Mouse (Mus musculus) intestine, postnatal 0 days (tissue): ENCODE results near the gene Tbkbp1. TPM values are rescaled to one million over a fixed set of nuclear protein-coding genes. Genes with fewer than 3 reads are reported as not detected.
"Not testable (repeated sequence)": the region's sequence is repeated elsewhere in the genome, so short reads cannot be mapped to it uniquely, and the experiment has no call there.

ENCODE experiments used
- ATAC-seq: fragments of 200-750 bp; cut with Nextera tagmentation; 2 replicates; pipeline ENCODE4 v1.8.0; 2017; ENCODE audit warnings: mild to moderate bottlenecking, moderate TSS enrichment, moderate library complexity
- H3K27ac ChIP-seq: fragments of 300-500 bp; sonication (generic); 2 replicates; pipeline ENCODE4 v1.5.1; 2014; ENCODE audit warnings: mild to moderate bottlenecking, low read depth, low read length, moderate library complexity
- H3K27me3 ChIP-seq: fragments of 300-500 bp; sonication (generic); replicated peaks from 2 replicates; pipeline ENCODE4 v1.6.1; 2014; ENCODE audit warnings: low read length, mixed read lengths; ENCODE audit not compliant: control insufficient read depth, insufficient read depth
- H3K36me3 ChIP-seq: fragments of 300-500 bp; sonication (generic); 2 replicates; pipeline ENCODE4 v1.6.1; 2014; ENCODE audit warnings: mild to moderate bottlenecking, moderate library complexity; ENCODE audit not compliant: control insufficient read depth, insufficient read depth
- H3K4me1 ChIP-seq: fragments of 300-500 bp; sonication (generic); replicated peaks from 2 replicates; pipeline ENCODE4 v1.6.1; 2014; ENCODE audit warnings: antibody characterized with exemption, low read length, mixed read lengths; ENCODE audit not compliant: control insufficient read depth, insufficient read depth
- H3K4me2 ChIP-seq: fragments of 300-500 bp; sonication (generic); replicated peaks from 2 replicates; pipeline ENCODE4 v1.6.1; 2014; ENCODE audit warnings: low read depth, mild to moderate bottlenecking, moderate library complexity
- H3K4me3 ChIP-seq: fragments of 300-500 bp; sonication (generic); 2 replicates; pipeline ENCODE4 v1.5.1; 2014; ENCODE audit warnings: low read depth, low read length
- H3K9ac ChIP-seq: fragments of 300-500 bp; sonication (generic); 2 replicates; pipeline ENCODE4 v1.6.1; 2014; ENCODE audit warnings: mild to moderate bottlenecking, low read depth, low read length
- H3K9me3 ChIP-seq: fragments of 300-500 bp; sonication (generic); 2 replicates; pipeline ENCODE4 v1.6.1; 2016; ENCODE audit warnings: mixed run types; ENCODE audit not compliant: control insufficient read depth
- CTCF ChIP-seq: sonication (generic); IDR thresholded peaks from 2 replicates; pipeline ENCODE4 v1.5.1; 2016; ENCODE audit warnings: low read depth, mild to moderate bottlenecking, control low read depth, antibody characterized with exemption, moderate library complexity
- WGBS: fragments of 180-500 bp; shearing (Covaris S2); extraction: QIAGEN DNeasy Blood & Tissue Kit; methylation state at CpG from one replicate; pipeline ENCODE4 v1.1.7; 2014; 5-methylcytosine and 5-hydroxymethylcytosine counted together
- polyA plus RNA-seq: library from polyadenylated mRNA; unstranded; fragments of >200 nt; fragmentation: Nextera tagmentation; extraction: Ambion mirVana; gene quantifications from 2 replicates; pipeline ENCODE4 v1.2.1, GENCODE M21; 2015

Gene Tbkbp1
- polyA plus RNA-seq, 1 experiment from 2014 or later, result 1.7 TPM

GRCm38 (mm10) chr11:97191915-97192620, 40.8 kb upstream of the Tbkbp1 start:
- H3K27me3 ChIP-seq, result no peaks in the 10 kb centered on the region
- TF ChIP-seq CTCF, result no peak
- no peaks in the 10 kb centered on the region for H3K36me3 ChIP-seq
- no peak overlapping the region for H3K4me3 ChIP-seq
- no peak overlapping the region for H3K4me2 ChIP-seq
- H3K27ac ChIP-seq, result no peak overlapping the region
- no peaks in the 10 kb centered on the region for H3K4me1 ChIP-seq
- H3K9ac ChIP-seq, result no peak overlapping the region
- WGBS, result 73% methylated on average over 6 of the region's 6 CpGs
- no peaks in the 10 kb centered on the region for H3K9me3 ChIP-seq
- ATAC-seq, result no peak

GRCm38 (mm10) chr11:97190992-97191391, 39.7 kb upstream of the Tbkbp1 start:
- no peak for ATAC-seq
- Histone ChIP-seq H3K4me3 (no peak overlapping the region), H3K4me1 (no peaks in the 10 kb centered on the region; the same call in 1 of the 2 replicates), H3K36me3 (no peaks in the 10 kb centered on the region), H3K27me3 (no peaks in the 10 kb centered on the region), H3K9me3 (no peaks in the 10 kb centered on the region), H3K9ac (no peak overlapping the region), H3K27ac (no peak overlapping the region), H3K4me2 (no peak overlapping the region)
- 85% methylated on average over 6 of the region's 6 CpGs for WGBS
- TF ChIP-seq CTCF, result no peak

GRCm38 (mm10) chr11:97189645-97190044, 38.4 kb upstream of the Tbkbp1 start:
- not testable (repeated sequence) for H3K4me1 ChIP-seq, ATAC-seq, H3K4me3 ChIP-seq, H3K9me3 ChIP-seq, H3K36me3 ChIP-seq, H3K27me3 ChIP-seq, H3K9ac ChIP-seq, H3K27ac ChIP-seq, H3K4me2 ChIP-seq
- 79% methylated on average over 6 of the region's 6 CpGs for WGBS

- ATAC-seq, result no peak
- Histone ChIP-seq H3K4me3 (no peak overlapping the region), H3K27ac (no peak overlapping the region), H3K4me2 (peak overlapping the region; percentile 85), H3K9me3 (no peaks in the 10 kb centered on the region), H3K9ac (no peak overlapping the region), H3K27me3 (no peaks in the 10 kb centered on the region), H3K4me1 (no peaks in the 10 kb centered on the region; the same call in 1 of the 2 replicates), H3K36me3 (0 out of 2 replicates have a peak, but pooled peaks cover 7% of the 10 kb centered on the region)
- 35% methylated on average over 3 of the region's 3 CpGs for WGBS
- TF ChIP-seq CTCF, result no peak
Observed at GRCm38 (mm10) chr11:97189231-97189630, 37.9 kb upstream of the Tbkbp1 start.

GRCm38 (mm10) chr11:97188643-97188955, 37.3 kb upstream of the Tbkbp1 start:
- Histone ChIP-seq H3K36me3 (peaks cover 13% of the 10 kb centered on the region), H3K4me3 (peak overlapping the region; percentile 92), H3K9ac (peak overlapping the region; percentile 41; the same call in 1 of the 2 replicates), H3K4me2 (peak overlapping the region; percentile 85), H3K4me1 (no peaks in the 10 kb centered on the region; the same call in 1 of the 2 replicates), H3K27ac (peak overlapping the region; percentile 93), H3K9me3 (no peaks in the 10 kb centered on the region), H3K27me3 (no peaks in the 10 kb centered on the region)
- ATAC-seq, result no peak
- WGBS, result under 1% methylated on average over 15 of the region's 15 CpGs
- TF ChIP-seq CTCF, result no peak

GRCm38 (mm10) chr11:97187764-97188642, 36.7 kb upstream of the Tbkbp1 start, which contains the start of gene Kpnb1:
Kpnb1 (minus strand) TSS chr11:97187881.
- 0 out of 2 replicates have a peak, but pooled peaks have one; percentile 11 for TF ChIP-seq CTCF
- peak within 1 kb of the TSS; percentile 93 for H3K27ac ChIP-seq

More at GRCm38 (mm10) chr11:97187764-97188642, 36.7 kb upstream of the Tbkbp1 start, which contains the start of gene Kpnb1:
- H3K9ac ChIP-seq, result peak within 1 kb of the TSS; percentile 76
- no peaks in the 10 kb centered on the region for H3K9me3 ChIP-seq
- H3K36me3 ChIP-seq, result peaks cover 19% of the 10 kb centered on the region
- peak within 1 kb of the TSS; percentile 92 for H3K4me3 ChIP-seq
- H3K4me1 ChIP-seq, result no peaks in the 10 kb centered on the region; the same call in 1 of the 2 replicates
- under 1% methylated on average over 89 of the region's 101 CpGs for WGBS
- peak within 1 kb of the TSS; percentile 85 for H3K4me2 ChIP-seq
- peak; percentile 95 for ATAC-seq
- H3K27me3 ChIP-seq, result no peaks in the 10 kb centered on the region
